Mouse (Mus musculus): Measurements from ENCODE around the gene Gpx4. TPM values are rescaled to one million over a fixed set of nuclear protein-coding genes. Genes with fewer than 3 reads are reported as not detected.

The Gpx4 gene
- polyA plus RNA-seq, 1 experiment, result 964 TPM

- DNase-seq, result no peak
- Histone ChIP-seq H3K27me3 (ENCODE audit: control insufficient read depth, insufficient read depth, low read length) (no peaks in the 10 kb centered on the region), H3K4me1 (ENCODE audit: control insufficient read depth, insufficient read depth, low read length) (no peaks in the 10 kb centered on the region), H3K4me3 (replicated peaks; ENCODE audit: insufficient read depth, low read depth, low read length) (no peak overlapping the region), H3K27ac (ENCODE audit: insufficient read depth, low read length) (no peak overlapping the region)
- WGBS, result 46% methylated on average over 28 of the region's 28 CpGs
- TF ChIP-seq CTCF (IDR thresholded peaks at IDR 0.05; ENCODE audit: borderline replicate concordance, insufficient read depth, low read depth, low read length), result no peak
- TF ChIP-seq POLR2A (IDR thresholded peaks at IDR 0.05; ENCODE audit: borderline replicate concordance, insufficient read depth, low read length), result no peak
Observed at GRCm38 (mm10) chr10:80014484-80015290, 32.3 kb upstream of the Gpx4 start.

- Histone ChIP-seq H3K4me1 (ENCODE audit: control insufficient read depth, insufficient read depth, low read length) (no peaks in the 10 kb centered on the region), H3K4me3 (replicated peaks; ENCODE audit: insufficient read depth, low read depth, low read length) (no peak overlapping the region), H3K27ac (ENCODE audit: insufficient read depth, low read length) (no peak overlapping the region), H3K27me3 (ENCODE audit: control insufficient read depth, insufficient read depth, low read length) (no peaks in the 10 kb centered on the region)
- DNase-seq, result no peak
- no peak for TF ChIP-seq POLR2A (IDR thresholded peaks at IDR 0.05; ENCODE audit: borderline replicate concordance, insufficient read depth, low read length)
- WGBS, result 78% methylated on average over 10 of the region's 10 CpGs
Observed at GRCm38 (mm10) chr10:80015583-80015982, 31.4 kb upstream of the Gpx4 start.

GRCm38 (mm10) chr10:80016511-80016910 is 30.5 kb upstream of the Gpx4 start, which contains the start of gene Arhgap45:
TSS of gene Arhgap45 (plus strand) at chr10:80016653.
- H3K27ac ChIP-seq (ENCODE audit: insufficient read depth, low read length), result no peak within 1 kb of the TSS
- no peak within 1 kb of the TSS for H3K4me3 ChIP-seq (replicated peaks; ENCODE audit: insufficient read depth, low read depth, low read length)
- no peak for DNase-seq
- 68% methylated on average over 11 of the region's 11 CpGs for WGBS
- H3K4me1 ChIP-seq (ENCODE audit: control insufficient read depth, insufficient read depth, low read length), result no peaks in the 10 kb centered on the region
- no peak for TF ChIP-seq CTCF (IDR thresholded peaks at IDR 0.05; ENCODE audit: borderline replicate concordance, insufficient read depth, low read depth, low read length)
- no peaks in the 10 kb centered on the region for H3K27me3 ChIP-seq (ENCODE audit: control insufficient read depth, insufficient read depth, low read length)

GRCm38 (mm10) chr10:80016931-80017330 is 30.0 kb upstream of the Gpx4 start:
- no peaks in the 10 kb centered on the region for H3K27me3 ChIP-seq (ENCODE audit: control insufficient read depth, insufficient read depth, low read length)
- no peak overlapping the region for H3K27ac ChIP-seq (ENCODE audit: insufficient read depth, low read length)
- no peak for TF ChIP-seq POLR2A (IDR thresholded peaks at IDR 0.05; ENCODE audit: borderline replicate concordance, insufficient read depth, low read length)
- no peak for TF ChIP-seq CTCF (IDR thresholded peaks at IDR 0.05; ENCODE audit: borderline replicate concordance, insufficient read depth, low read depth, low read length)
- no peak for DNase-seq
- WGBS, result 85% methylated on average over 10 of the region's 10 CpGs
- no peak overlapping the region for H3K4me3 ChIP-seq (replicated peaks; ENCODE audit: insufficient read depth, low read depth, low read length)
- no peaks in the 10 kb centered on the region for H3K4me1 ChIP-seq (ENCODE audit: control insufficient read depth, insufficient read depth, low read length)

GRCm38 (mm10) chr10:80017361-80017760 is 29.6 kb upstream of the Gpx4 start:
- Histone ChIP-seq H3K27me3 (ENCODE audit: control insufficient read depth, insufficient read depth, low read length) (no peaks in the 10 kb centered on the region), H3K4me1 (ENCODE audit: control insufficient read depth, insufficient read depth, low read length) (no peaks in the 10 kb centered on the region), H3K4me3 (replicated peaks; ENCODE audit: insufficient read depth, low read depth, low read length) (no peak overlapping the region), H3K27ac (ENCODE audit: insufficient read depth, low read length) (no peak overlapping the region)
- no peak for DNase-seq
- TF ChIP-seq POLR2A (IDR thresholded peaks at IDR 0.05; ENCODE audit: borderline replicate concordance, insufficient read depth, low read length) (no peak), CTCF (IDR thresholded peaks at IDR 0.05; ENCODE audit: borderline replicate concordance, insufficient read depth, low read depth, low read length) (no peak)
- 82% methylated on average over 3 of the region's 3 CpGs for WGBS

- no peak for TF ChIP-seq CTCF (IDR thresholded peaks at IDR 0.05; ENCODE audit: borderline replicate concordance, insufficient read depth, low read depth, low read length)
- TF ChIP-seq POLR2A (IDR thresholded peaks at IDR 0.05; ENCODE audit: borderline replicate concordance, insufficient read depth, low read length), result no peak
- DNase-seq, result no peak
- H3K4me1 ChIP-seq (ENCODE audit: control insufficient read depth, insufficient read depth, low read length), result no peaks in the 10 kb centered on the region
- H3K4me3 ChIP-seq (replicated peaks; ENCODE audit: insufficient read depth, low read depth, low read length), result no peak overlapping the region
- no peaks in the 10 kb centered on the region for H3K27me3 ChIP-seq (ENCODE audit: control insufficient read depth, insufficient read depth, low read length)
- H3K27ac ChIP-seq (ENCODE audit: insufficient read depth, low read length), result no peak overlapping the region
- WGBS, result 79% methylated on average over 14 of the region's 14 CpGs
Observed at GRCm38 (mm10) chr10:80017771-80018170, 29.2 kb upstream of the Gpx4 start.

- no peak for DNase-seq
- Histone ChIP-seq H3K27me3 (ENCODE audit: control insufficient read depth, insufficient read depth, low read length) (no peaks in the 10 kb centered on the region), H3K4me1 (ENCODE audit: control insufficient read depth, insufficient read depth, low read length) (no peaks in the 10 kb centered on the region), H3K4me3 (replicated peaks; ENCODE audit: insufficient read depth, low read depth, low read length) (no peak overlapping the region), H3K27ac (ENCODE audit: insufficient read depth, low read length) (no peak overlapping the region)
- WGBS, result 11% methylated on average over 15 of the region's 15 CpGs
- TF ChIP-seq CTCF (IDR thresholded peaks at IDR 0.05; ENCODE audit: borderline replicate concordance, insufficient read depth, low read depth, low read length) (no peak), POLR2A (IDR thresholded peaks at IDR 0.05; ENCODE audit: borderline replicate concordance, insufficient read depth, low read length) (no peak)
Observed at GRCm38 (mm10) chr10:80018739-80019297, 28.1 kb upstream of the Gpx4 start.

GRCm38 (mm10) chr10:80019471-80020131 is 27.4 kb upstream of the Gpx4 start:
- Histone ChIP-seq H3K27ac (ENCODE audit: insufficient read depth, low read length) (no peak overlapping the region), H3K27me3 (ENCODE audit: control insufficient read depth, insufficient read depth, low read length) (no peaks in the 10 kb centered on the region)
- 10% methylated on average over 20 of the region's 20 CpGs for WGBS

More at GRCm38 (mm10) chr10:80019471-80020131, 27.4 kb upstream of the Gpx4 start:
- TF ChIP-seq CTCF (IDR thresholded peaks at IDR 0.05; ENCODE audit: borderline replicate concordance, insufficient read depth, low read depth, low read length), result no peak
- no peak for TF ChIP-seq POLR2A (IDR thresholded peaks at IDR 0.05; ENCODE audit: borderline replicate concordance, insufficient read depth, low read length)
- Histone ChIP-seq H3K4me1 (ENCODE audit: control insufficient read depth, insufficient read depth, low read length) (no peaks in the 10 kb centered on the region), H3K4me3 (replicated peaks; ENCODE audit: insufficient read depth, low read depth, low read length) (no peak overlapping the region)
- DNase-seq, result no peak

All from cerebellum, adult 2 months (tissue).